Mouse (Mus musculus) heart, adult 2 months (tissue): ENCODE data around the gene Ccdc13. TPM values are rescaled to one million over a fixed set of nuclear protein-coding genes. Genes with fewer than 3 reads are reported as not detected.

ENCODE experiments used
- DNase-seq, 2 experiments: peaks; one replicate each; pipeline ENCODE4 v3.0.0; 2021
- H3K27ac ChIP-seq: fragments of 200-600 bp; 2 replicates; pipeline ENCODE4 v1.8.1; 2022
- H3K27me3 ChIP-seq: fragments of 200-500 bp; 2 replicates; pipeline ENCODE4 v1.6.1; 2012; ENCODE audit warnings: mild to moderate bottlenecking, low read length, inconsistent platforms, mixed read lengths; ENCODE audit not compliant: control insufficient read depth, insufficient read depth
- H3K36me3 ChIP-seq: fragments of 200-500 bp; 2 replicates; pipeline ENCODE4 v1.6.1; 2012; ENCODE audit warnings: low read length, inconsistent platforms; ENCODE audit not compliant: control insufficient read depth, insufficient read depth
- H3K4me1 ChIP-seq: fragments of 200-500 bp; 2 replicates; pipeline ENCODE4 v1.6.1; 2011; ENCODE audit warnings: low read length; ENCODE audit not compliant: control insufficient read depth, insufficient read depth
- H3K4me3 ChIP-seq: fragments of 200-600 bp; 2 replicates; pipeline ENCODE4 v1.8.1; 2022
- H3K79me2 ChIP-seq: fragments of 200-500 bp; replicated peaks from 2 replicates; pipeline ENCODE4 v1.6.1; 2012; ENCODE audit warnings: mild to moderate bottlenecking, inconsistent platforms, low read length, moderate library complexity, mixed read lengths; ENCODE audit not compliant: control insufficient read depth, insufficient read depth
- H3K9ac ChIP-seq: fragments of 200-500 bp; 2 replicates; pipeline ENCODE4 v1.6.1; 2012; ENCODE audit warnings: low read depth, mild to moderate bottlenecking, control low read depth, inconsistent platforms, low read length, mixed read lengths
- CTCF ChIP-seq: fragments of 200-600 bp; IDR thresholded peaks from 2 replicates; pipeline ENCODE4 v1.8.1; 2022; ENCODE audit warnings: antibody characterized with exemption, mild to moderate bottlenecking, moderate library complexity
- EP300 ChIP-seq: fragments of 200-500 bp; IDR thresholded peaks from 2 replicates; pipeline ENCODE4 v1.6.1; 2011; ENCODE audit warnings: low read depth, low read length, control low read depth; ENCODE audit not compliant: insufficient read depth
- POLR2A ChIP-seq: fragments of 200-500 bp; IDR thresholded peaks from 2 replicates; pipeline ENCODE4 v1.6.1; 2011; ENCODE audit warnings: mild to moderate bottlenecking, low read depth, low read length, control low read depth; ENCODE audit not compliant: insufficient read depth
- WGBS: fragments of 180-500 bp; shearing (Covaris S2); methylation state at CpG from one replicate; pipeline ENCODE4 v1.1.7; 2018; 5-methylcytosine and 5-hydroxymethylcytosine counted together
- intact Hi-C: fragments of 180-260 bp; cut with DNase I; formaldehyde crosslinking; loops from one replicate; pipeline ENCODE4 v1.15.1; 2025
- polyA plus RNA-seq: library from polyadenylated mRNA; depleted of rRNA; stranded (reverse); fragments of >200 nt; gene quantifications from 2 replicates; pipeline ENCODE4 v1.2.3, GENCODE M21; 2012
- total RNA-seq, 2 experiments: library from RNA; stranded (reverse); gene quantifications; 2 replicates each; pipeline ENCODE4 v1.2.3; 2021

Gene Ccdc13
- total and polyA plus RNA-seq, 3 experiments = 0.49 TPM; not detected in 2

- Histone ChIP-seq H3K36me3 (peaks cover 5% of the 10 kb centered on the region), H3K27me3 (no peaks in the 10 kb centered on the region), H3K79me2 (0 out of 2 replicates have a peak, but pooled peaks cover 1% of the 10 kb centered on the region), H3K27ac (peak overlapping the region; percentile 94), H3K4me3 (peak overlapping the region; percentile 67), H3K9ac (peak overlapping the region; percentile 91), H3K4me1 (no peaks in the 10 kb centered on the region; the same call in 1 of the 2 replicates)
- under 1% methylated on average over 39 of the region's 39 CpGs for WGBS
- DNase-seq = no peak
- intact Hi-C loops = loop anchor here (10.0 kb wide), 1 partner anchor 498 kb away; the partner anchor contains the start of gene Abhd5
- TF ChIP-seq POLR2A (no peak), CTCF (no peak), EP300 (no peak)
These were observed 17.6 kb upstream of the Ccdc13 start for GRCm38 (mm10) chr9:121856649-121857416.

GRCm38 (mm10) chr9:121854246-121854645, 15.0 kb upstream of the Ccdc13 start:
- WGBS = 95% methylated on average over 3 of the region's 3 CpGs
- DNase-seq = no peak
- H3K9ac ChIP-seq = no peak overlapping the region
- no peak overlapping the region for H3K4me3 ChIP-seq
- H3K27me3 ChIP-seq = no peaks in the 10 kb centered on the region
- intact Hi-C loops = loop anchor here (10.0 kb wide), 1 partner anchor 501 kb away; the partner anchor contains the start of gene Abhd5
- TF ChIP-seq EP300 (no peak), CTCF (no peak), POLR2A (no peak)
- no peaks in the 10 kb centered on the region; the same call in 1 of the 2 replicates for H3K4me1 ChIP-seq
- no peak overlapping the region for H3K27ac ChIP-seq
- peaks cover 8% of the 10 kb centered on the region for H3K36me3 ChIP-seq
- H3K79me2 ChIP-seq = 0 out of 2 replicates have a peak, but pooled peaks cover 1% of the 10 kb centered on the region

- H3K27me3 ChIP-seq = no peaks in the 10 kb centered on the region
- H3K36me3 ChIP-seq = peaks cover 4% of the 10 kb centered on the region; the same call in 1 of the 2 replicates
- H3K9ac ChIP-seq = no peak overlapping the region
- WGBS = 65% methylated on average over 5 of the region's 5 CpGs
- TF ChIP-seq CTCF (no peak), EP300 (no peak), POLR2A (no peak)
- no peak overlapping the region; the same call in 1 of the 2 replicates for H3K27ac ChIP-seq
- intact Hi-C loops = loop anchor here (5.0 kb wide), 1 partner anchor 139 kb away; no protein-coding TSS in a partner anchor
- H3K4me1 ChIP-seq = no peaks in the 10 kb centered on the region
- DNase-seq = no peak
- H3K4me3 ChIP-seq = no peak overlapping the region
- H3K79me2 ChIP-seq = no peaks in the 10 kb centered on the region
These were observed 8.6 kb upstream of the Ccdc13 start for GRCm38 (mm10) chr9:121847842-121848241.

GRCm38 (mm10) chr9:121847138-121847537, 7.9 kb upstream of the Ccdc13 start:
- peak in 1 of 2 experiments; percentile 30 for DNase-seq
- no peak overlapping the region for H3K4me3 ChIP-seq
- TF ChIP-seq POLR2A (no peak), EP300 (no peak), CTCF (no peak)
- no peak overlapping the region; the same call in 1 of the 2 replicates for H3K27ac ChIP-seq
- H3K9ac ChIP-seq = no peak overlapping the region
- H3K79me2 ChIP-seq = no peaks in the 10 kb centered on the region
- H3K36me3 ChIP-seq = peaks cover 4% of the 10 kb centered on the region; the same call in 1 of the 2 replicates
- no peaks in the 10 kb centered on the region for H3K4me1 ChIP-seq
- no peaks in the 10 kb centered on the region for H3K27me3 ChIP-seq
- WGBS = 75% methylated on average over 4 of the region's 4 CpGs
- intact Hi-C loops = loop anchor here (5.0 kb wide), 1 partner anchor 140 kb away; no protein-coding TSS in a partner anchor

- H3K4me3 ChIP-seq = no peak overlapping the region
- DNase-seq = peak in 1 of 2 experiments; percentile 40
- intact Hi-C loops = loop anchor here (1.0 to 5.0 kb wide), 2 partner anchors 31 to 141 kb away; no protein-coding TSS in a partner anchor
- H3K27me3 ChIP-seq = no peaks in the 10 kb centered on the region
- no peak overlapping the region for H3K9ac ChIP-seq
- TF ChIP-seq POLR2A (no peak), CTCF (peak; percentile 77)
- H3K27ac ChIP-seq = no peak overlapping the region; the same call in 1 of the 2 replicates
- peaks cover 4% of the 10 kb centered on the region; the same call in 1 of the 2 replicates for H3K36me3 ChIP-seq
- H3K4me1 ChIP-seq = no peaks in the 10 kb centered on the region
- no peaks in the 10 kb centered on the region for H3K79me2 ChIP-seq
- WGBS = 21% methylated on average over 10 of the region's 10 CpGs
These were observed 7.4 kb upstream of the Ccdc13 start for GRCm38 (mm10) chr9:121846526-121847118.

GRCm38 (mm10) chr9:121842914-121843313, 3.7 kb upstream of the Ccdc13 start:
- Histone ChIP-seq H3K27ac (no peak overlapping the region), H3K36me3 (no peaks in the 10 kb centered on the region), H3K9ac (no peak overlapping the region), H3K4me1 (peaks cover 1% of the 10 kb centered on the region; the same call in 1 of the 2 replicates), H3K4me3 (no peak overlapping the region), H3K27me3 (no peaks in the 10 kb centered on the region), H3K79me2 (no peaks in the 10 kb centered on the region)
- WGBS = 94% methylated on average over 2 of the region's 2 CpGs
- intact Hi-C loops = no loop called here
- DNase-seq = no peak
- TF ChIP-seq POLR2A (no peak), CTCF (peak; percentile 39)
